Mouse (Mus musculus): Measurements from ENCODE around the gene Eva1c.

DNA sequence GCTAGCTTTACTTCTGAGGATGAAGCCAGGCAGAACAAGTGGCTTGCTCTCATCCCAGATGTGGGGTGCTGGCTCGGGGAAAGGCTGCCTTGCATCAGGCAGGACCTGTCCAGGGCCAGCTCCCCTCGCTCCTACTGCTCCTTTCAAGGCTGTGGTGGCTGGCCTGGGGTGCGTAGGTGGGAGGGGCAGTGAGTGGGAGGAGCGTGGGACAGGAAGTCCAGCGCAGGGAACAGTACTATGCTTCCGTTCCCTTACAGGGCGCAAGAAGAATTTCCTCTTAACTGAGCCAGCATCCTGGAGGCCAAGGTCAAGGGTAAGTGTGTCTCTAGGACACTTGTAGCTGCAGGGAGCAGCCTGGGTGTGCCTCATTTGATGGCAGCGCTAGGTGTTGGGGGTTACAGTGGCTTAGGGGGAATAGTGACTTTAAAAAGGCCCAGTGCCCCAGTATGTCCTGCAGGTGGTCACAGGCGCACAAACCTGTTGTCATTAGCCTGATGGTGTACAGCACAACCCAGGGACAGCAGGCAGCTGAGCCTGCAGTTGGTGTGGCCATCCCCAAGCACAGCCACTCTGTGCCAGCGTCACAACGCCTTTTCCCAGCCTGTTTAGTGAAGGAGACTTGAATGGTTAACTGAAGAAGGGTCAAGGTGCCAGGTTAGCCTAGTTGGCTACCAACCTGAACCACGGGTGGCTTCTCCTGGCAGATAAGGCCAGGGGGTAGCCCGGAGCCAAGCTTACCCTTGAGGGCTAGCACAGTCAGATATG is 98.3 kb downstream of the Eva1c start:
- TF ChIP-seq CTCF (IDR thresholded peaks at IDR 0.05; ENCODE audit: extremely low read depth, insufficient read depth, low read length) (no peak), POLR2A (IDR thresholded peaks at IDR 0.05; ENCODE audit: extremely low read depth, insufficient read depth, low read length) (no peak)

All from cortical plate, adult 2 months (tissue).